Mouse (Mus musculus) spleen, adult 2 months (tissue): ENCODE results near the gene C1qtnf5. TPM values are rescaled to one million over a fixed set of nuclear protein-coding genes. Genes with fewer than 3 reads are reported as not detected.

Source experiments
- DNase-seq, 2 experiments: peaks; one replicate each; pipeline versions ENCODE4 v3.0.0 to v3.0.0-alpha.2; 2012 to 2021; ENCODE audit warnings: low spot score in 2 of 2, low read depth in 1 of 2
- H3K27ac ChIP-seq: fragments of 200-500 bp; 2 replicates; pipeline ENCODE4 v1.5.1; 2012; ENCODE audit warnings: low read length, inconsistent platforms; ENCODE audit not compliant: insufficient read depth
- H3K27me3 ChIP-seq: fragments of 200-500 bp; 2 replicates; pipeline ENCODE4 v1.6.1; 2012; ENCODE audit warnings: mild to moderate bottlenecking, moderate library complexity, low read length, inconsistent platforms; ENCODE audit not compliant: control insufficient read depth, insufficient read depth
- H3K36me3 ChIP-seq: fragments of 200-500 bp; 2 replicates; pipeline ENCODE4 v1.6.1; 2012; ENCODE audit warnings: mild to moderate bottlenecking, low read length, inconsistent platforms; ENCODE audit not compliant: control insufficient read depth, insufficient read depth
- H3K4me1 ChIP-seq: fragments of 200-500 bp; 2 replicates; pipeline ENCODE4 v1.6.1; 2011; ENCODE audit warnings: inconsistent platforms; ENCODE audit not compliant: control insufficient read depth, insufficient read depth, insufficient read length
- H3K4me3 ChIP-seq: fragments of 200-500 bp; 2 replicates; pipeline ENCODE4 v1.5.1; 2011; ENCODE audit warnings: mild to moderate bottlenecking, inconsistent platforms; ENCODE audit not compliant: insufficient read depth, insufficient read length; ENCODE audit errors: extremely low read depth
- CTCF ChIP-seq: fragments of 200-500 bp; IDR thresholded peaks from 2 replicates; pipeline ENCODE4 v1.5.1; 2011; ENCODE audit warnings: mild to moderate bottlenecking, inconsistent platforms; ENCODE audit not compliant: insufficient read depth, insufficient read length, insufficient replicate concordance; ENCODE audit errors: extremely low read depth
- POLR2A ChIP-seq: fragments of 200-500 bp; IDR thresholded peaks from 2 replicates; pipeline ENCODE4 v1.6.1; 2011; ENCODE audit warnings: low read depth, low read length, inconsistent platforms
- WGBS: fragments of 180-500 bp; shearing (Covaris S2); methylation state at CpG from one replicate; pipeline ENCODE4 v1.1.7; 2018; 5-methylcytosine and 5-hydroxymethylcytosine counted together
- polyA plus RNA-seq: library from polyadenylated mRNA; depleted of rRNA; stranded (reverse); fragments of >200 nt; gene quantifications from 2 replicates; pipeline ENCODE4 v1.2.3, GENCODE M21; 2012

Gene C1qtnf5
- polyA plus RNA-seq, 1 experiment, result 8.2 TPM

GRCm38 (mm10) chr9:44113105-44113789 lies 6.2 kb downstream of the C1qtnf5 start, which contains the start of the genes Gm49380 and Rnf26:
Gene Gm49380, minus strand, starts transcription at chr9:44113500.
Gene Rnf26, minus strand, starts transcription at chr9:44113517.
- H3K27me3 ChIP-seq, result no peaks in the 10 kb centered on the region
- TF ChIP-seq POLR2A (peak; percentile 42; the same call in 1 of the 2 replicates), CTCF (no peak)
- peak; percentile 95 to 98 for DNase-seq
- H3K4me1 ChIP-seq, result no peaks in the 10 kb centered on the region; the same call in 1 of the 2 replicates
- peak within 1 kb of the TSS; percentile 74 for H3K4me3 ChIP-seq
- no peak within 1 kb of the TSS for H3K27ac ChIP-seq
- WGBS, result under 1% methylated on average over 51 of the region's 51 CpGs
- no peaks in the 10 kb centered on the region; the same call in 1 of the 2 replicates for H3K36me3 ChIP-seq

DNA sequence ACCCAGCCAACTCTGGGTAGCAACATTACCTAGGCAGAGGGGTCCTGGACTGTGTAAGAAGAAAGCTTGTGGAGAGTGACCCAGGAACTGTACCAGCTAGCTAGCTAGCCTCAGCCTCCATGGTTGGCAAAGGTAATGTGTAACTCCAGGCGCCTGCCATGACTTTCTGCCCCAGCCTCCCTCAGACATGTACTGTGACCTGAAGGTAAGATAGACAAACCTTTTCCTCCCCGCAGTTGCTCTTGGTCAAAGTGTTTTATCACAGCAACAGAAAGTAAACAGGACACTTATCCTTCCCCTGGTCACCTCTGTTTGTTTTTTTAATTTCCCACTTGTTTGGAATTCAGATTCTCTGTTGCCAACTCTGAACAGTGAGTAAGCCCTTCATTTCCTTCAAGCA lies 7.4 kb downstream of the C1qtnf5 start:
- Histone ChIP-seq H3K27ac (no peak overlapping the region), H3K4me1 (no peaks in the 10 kb centered on the region; the same call in 1 of the 2 replicates), H3K4me3 (no peak overlapping the region), H3K36me3 (no peaks in the 10 kb centered on the region), H3K27me3 (no peaks in the 10 kb centered on the region)
- 91% methylated on average over 2 of the region's 2 CpGs for WGBS
- DNase-seq, result no peak
- TF ChIP-seq POLR2A (no peak), CTCF (no peak)

DNA sequence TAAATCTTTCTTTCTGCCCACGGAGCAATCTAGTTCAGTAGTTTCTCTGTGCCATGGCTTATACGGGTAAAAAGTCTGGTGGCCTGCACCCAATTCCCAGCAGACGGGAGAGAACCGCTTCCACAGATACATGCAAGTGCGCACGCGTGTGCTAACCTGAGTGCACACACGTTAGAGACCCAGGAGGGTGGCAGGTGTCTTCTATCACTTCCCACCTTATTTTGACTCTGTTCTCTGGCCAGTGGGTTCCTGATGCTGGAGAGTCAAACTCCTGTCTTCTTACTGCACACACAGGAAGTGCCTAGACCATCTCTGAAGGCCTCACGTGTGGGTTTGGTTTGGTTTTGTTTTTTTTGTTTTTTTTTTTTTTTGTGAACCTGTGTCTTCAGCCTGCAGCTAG lies 8.6 kb downstream of the C1qtnf5 start:
- Histone ChIP-seq H3K27ac (no peak overlapping the region), H3K36me3 (no peaks in the 10 kb centered on the region), H3K27me3 (no peaks in the 10 kb centered on the region), H3K4me3 (no peak overlapping the region), H3K4me1 (no peaks in the 10 kb centered on the region; the same call in 1 of the 2 replicates)
- no peak for TF ChIP-seq CTCF
- TF ChIP-seq POLR2A, result no peak
- no peak for DNase-seq
- WGBS, result 69% methylated on average over 9 of the region's 9 CpGs

DNA sequence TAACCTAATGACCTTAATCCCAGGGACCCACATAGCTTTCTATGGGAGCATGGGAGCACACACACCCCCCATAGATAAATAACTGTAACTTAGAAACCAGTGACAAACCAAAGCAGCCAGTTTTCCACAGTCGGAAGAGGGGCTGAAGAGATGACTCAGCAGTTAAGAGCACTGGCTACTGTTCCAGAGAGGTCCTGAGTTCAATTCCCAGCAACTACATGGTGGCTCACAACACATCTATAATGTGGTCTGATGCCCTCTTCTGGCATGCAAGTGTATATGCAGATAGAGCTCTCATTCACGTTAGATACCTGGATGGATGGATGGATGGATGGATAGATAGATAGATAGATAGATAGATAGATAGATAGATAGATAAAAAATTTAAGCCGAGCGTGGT lies 9.1 kb downstream of the C1qtnf5 start:
- no peaks in the 10 kb centered on the region for H3K36me3 ChIP-seq
- no peaks in the 10 kb centered on the region; the same call in 1 of the 2 replicates for H3K4me1 ChIP-seq
- no peaks in the 10 kb centered on the region for H3K27me3 ChIP-seq
- 91% methylated on average over 4 of the region's 4 CpGs for WGBS
- DNase-seq, result no peak
- no peak overlapping the region for H3K27ac ChIP-seq
- H3K4me3 ChIP-seq, result no peak overlapping the region
- TF ChIP-seq CTCF (no peak), POLR2A (no peak)

- TF ChIP-seq CTCF (peak; percentile 55; the same call in 1 of the 2 replicates), POLR2A (no peak)
- H3K27me3 ChIP-seq, result no peaks in the 10 kb centered on the region
- H3K4me3 ChIP-seq, result no peak overlapping the region
- peak in 1 of 2 experiments; percentile 36 for DNase-seq
- WGBS, result 56% methylated on average over 5 of the region's 5 CpGs
- no peaks in the 10 kb centered on the region for H3K36me3 ChIP-seq
- no peak overlapping the region for H3K27ac ChIP-seq
- H3K4me1 ChIP-seq, result no peaks in the 10 kb centered on the region; the same call in 1 of the 2 replicates
Observed at GRCm38 (mm10) chr9:44119011-44119410, 12.0 kb downstream of the C1qtnf5 start.

DNA sequence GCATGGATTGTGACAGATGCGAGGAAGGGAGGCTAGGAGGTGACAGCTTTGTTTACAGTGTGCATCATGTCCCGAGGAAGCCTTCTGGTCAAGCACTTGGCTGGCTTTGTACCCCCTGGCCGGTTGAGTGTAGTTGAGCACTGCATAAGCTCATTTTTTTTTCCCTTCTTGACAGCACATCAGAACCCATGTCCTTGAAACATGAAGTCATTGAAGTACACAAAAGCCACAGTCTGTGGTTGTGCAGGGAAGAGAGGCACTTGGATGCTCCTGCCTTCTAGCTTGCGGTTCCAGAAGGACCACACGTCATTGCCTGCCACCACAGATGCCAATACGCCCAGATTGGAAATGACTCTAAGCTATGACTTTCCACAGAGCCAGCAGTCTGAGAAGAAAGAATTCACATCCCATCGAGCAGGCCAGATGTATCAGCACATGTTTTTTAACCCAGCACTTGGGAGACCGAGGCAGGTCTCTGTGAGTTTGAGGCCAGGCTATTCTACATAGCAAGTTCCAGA lies 13.0 kb downstream of the C1qtnf5 start:
- 81% methylated on average over 8 of the region's 8 CpGs for WGBS
- DNase-seq, result no peak
- Histone ChIP-seq H3K4me3 (no peak overlapping the region), H3K36me3 (no peaks in the 10 kb centered on the region), H3K27ac (no peak overlapping the region), H3K27me3 (no peaks in the 10 kb centered on the region), H3K4me1 (no peaks in the 10 kb centered on the region; the same call in 1 of the 2 replicates)
- TF ChIP-seq POLR2A, result no peak
- no peak for TF ChIP-seq CTCF

GRCm38 (mm10) chr9:44124317-44124716 lies 17.3 kb downstream of the C1qtnf5 start:
- H3K27me3 ChIP-seq, result no peaks in the 10 kb centered on the region
- no peak overlapping the region for H3K27ac ChIP-seq
- TF ChIP-seq CTCF (peak; percentile 13; the same call in 1 of the 2 replicates), POLR2A (no peak)
- DNase-seq, result no peak
- no peak overlapping the region for H3K4me3 ChIP-seq
- H3K36me3 ChIP-seq, result no peaks in the 10 kb centered on the region
- 64% methylated on average over 6 of the region's 6 CpGs for WGBS
- no peaks in the 10 kb centered on the region; the same call in 1 of the 2 replicates for H3K4me1 ChIP-seq
